Mouse (Mus musculus): Measurements from ENCODE around the gene Dgke. TPM values are rescaled to one million over a fixed set of nuclear protein-coding genes. Genes with fewer than 3 reads are reported as not detected.

Gene Dgke
- polyA plus RNA-seq, 1 experiment from 2014 or later: 8.7 TPM

DNA sequence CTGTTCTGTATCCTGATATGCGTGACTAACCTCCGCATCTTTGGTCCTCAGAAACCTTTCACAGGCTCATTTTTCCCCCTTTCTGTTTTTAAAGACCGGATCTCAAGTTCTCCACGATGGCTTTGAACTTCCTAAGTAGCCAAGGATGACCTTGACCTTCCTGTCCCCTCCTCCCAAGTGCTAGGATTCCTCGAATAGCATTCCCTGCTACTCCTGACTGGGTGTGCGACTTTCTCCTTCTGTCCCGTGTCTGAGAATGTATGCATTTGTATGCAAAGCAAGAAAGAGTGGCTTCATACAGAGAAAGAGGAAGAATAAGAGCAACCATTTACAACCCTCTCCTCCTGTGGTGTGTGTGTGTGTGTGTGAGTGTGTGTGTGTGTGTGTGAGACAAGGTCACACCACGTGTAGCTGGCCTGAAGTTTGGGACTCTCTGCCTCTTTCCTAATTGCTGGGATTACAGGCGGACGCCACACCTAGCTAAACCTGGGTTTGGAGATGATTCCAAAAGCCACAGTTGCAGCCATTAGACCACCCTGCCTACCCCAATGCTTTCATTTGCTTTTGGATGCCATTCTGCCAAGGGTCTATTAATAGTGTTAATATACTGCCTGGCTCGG is 1.3 kb upstream of the Dgke start:
- Histone ChIP-seq H3K27me3 (ENCODE audit: control insufficient read depth, insufficient read depth, low read length) (no peaks in the 10 kb centered on the region), H3K36me3 (ENCODE audit: control insufficient read depth, insufficient read depth) (no peaks in the 10 kb centered on the region), H3K4me1 (ENCODE audit: control insufficient read depth, insufficient read depth, low read length) (peaks cover 17% of the 10 kb centered on the region), H3K4me3 (ENCODE audit: low read length) (peak overlapping the region; percentile 29; the same call in 1 of the 2 replicates), H3K27ac (ENCODE audit: low read length) (peak overlapping the region; percentile 59), H3K4me2 (ENCODE audit: low read depth, low read length) (peak overlapping the region; percentile 36; the same call in 1 of the 2 replicates), H3K9ac (ENCODE audit: low read length) (no peak overlapping the region; the same call in 1 of the 2 replicates), H3K9me3 (replicated peaks; ENCODE audit: control insufficient read depth, low read length) (no peaks in the 10 kb centered on the region)
- WGBS: 52% methylated on average over 11 of the region's 11 CpGs
- no peak for ATAC-seq (replicated peaks; ENCODE audit: extremely low read depth, insufficient read depth, low FRiP score)

GRCm38 (mm10) chr11:89067301-89067822 is 712 bp upstream of the Dgke start:
- H3K4me2 ChIP-seq (ENCODE audit: low read depth, low read length): peak overlapping the region; percentile 36; the same call in 1 of the 2 replicates
- peak overlapping the region; percentile 59 for H3K27ac ChIP-seq (ENCODE audit: low read length)
- peak overlapping the region; percentile 29 for H3K4me3 ChIP-seq (ENCODE audit: low read length)
- H3K36me3 ChIP-seq (ENCODE audit: control insufficient read depth, insufficient read depth): no peaks in the 10 kb centered on the region
- whole genome bisulfite sequencing: 62% methylated on average over 6 of the region's 6 CpGs
- peaks cover 17% of the 10 kb centered on the region for H3K4me1 ChIP-seq (ENCODE audit: control insufficient read depth, insufficient read depth, low read length)
- ATAC-seq (replicated peaks; ENCODE audit: extremely low read depth, insufficient read depth, low FRiP score): 0 out of 2 replicates have a peak, but pooled peaks have one; percentile 14
- no peaks in the 10 kb centered on the region for H3K9me3 ChIP-seq (replicated peaks; ENCODE audit: control insufficient read depth, low read length)
- H3K27me3 ChIP-seq (ENCODE audit: control insufficient read depth, insufficient read depth, low read length): no peaks in the 10 kb centered on the region
- H3K9ac ChIP-seq (ENCODE audit: low read length): peak overlapping the region; percentile 49

DNA sequence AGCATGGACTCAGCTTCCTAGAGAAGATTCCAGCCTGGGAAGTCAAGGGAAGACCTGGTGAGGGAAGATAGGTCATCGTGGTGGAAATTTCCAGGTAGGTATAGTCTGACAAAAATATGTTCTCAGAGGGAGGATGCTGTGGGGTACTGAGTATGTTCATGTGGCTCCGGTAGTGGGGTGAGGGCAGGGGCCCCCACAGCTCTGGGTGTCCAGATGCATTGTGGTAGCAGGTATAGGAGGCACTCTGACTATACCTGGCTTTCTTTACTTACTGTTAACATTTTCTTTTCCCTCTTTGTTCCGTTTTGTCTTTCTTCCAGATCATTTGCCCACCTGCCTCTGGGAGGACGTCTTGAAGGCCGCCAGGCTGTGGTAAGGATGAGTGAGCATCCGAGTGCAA is 524 bp downstream of the Dgke start:
- Histone ChIP-seq H3K36me3 (ENCODE audit: control insufficient read depth, insufficient read depth) (no peaks in the 10 kb centered on the region), H3K9me3 (replicated peaks; ENCODE audit: control insufficient read depth, low read length) (no peaks in the 10 kb centered on the region)

GRCm38 (mm10) chr11:89065297-89065696 is 1.4 kb downstream of the Dgke start:
- H3K4me1 ChIP-seq (ENCODE audit: control insufficient read depth, insufficient read depth, low read length): peaks cover 17% of the 10 kb centered on the region
- no peak overlapping the region for H3K4me3 ChIP-seq (ENCODE audit: low read length)
- H3K27me3 ChIP-seq (ENCODE audit: control insufficient read depth, insufficient read depth, low read length): no peaks in the 10 kb centered on the region
- WGBS: 98% methylated on average over 3 of the region's 3 CpGs
- no peak overlapping the region for H3K9ac ChIP-seq (ENCODE audit: low read length)
- H3K36me3 ChIP-seq (ENCODE audit: control insufficient read depth, insufficient read depth): no peaks in the 10 kb centered on the region
- no peak overlapping the region for H3K27ac ChIP-seq (ENCODE audit: low read length)
- ATAC-seq (replicated peaks; ENCODE audit: extremely low read depth, insufficient read depth, low FRiP score): no peak
- no peaks in the 10 kb centered on the region for H3K9me3 ChIP-seq (replicated peaks; ENCODE audit: control insufficient read depth, low read length)
- no peak overlapping the region for H3K4me2 ChIP-seq (ENCODE audit: low read depth, low read length)

More for the DNA sequence above, 524 bp downstream of the Dgke start:
- Histone ChIP-seq H3K4me2 (ENCODE audit: low read depth, low read length) (0 out of 2 replicates have a peak overlapping the region, but pooled peaks have one; percentile 21), H3K27ac (ENCODE audit: low read length) (peak overlapping the region; percentile 51; the same call in 1 of the 2 replicates), H3K9ac (ENCODE audit: low read length) (no peak overlapping the region), H3K27me3 (ENCODE audit: control insufficient read depth, insufficient read depth, low read length) (no peaks in the 10 kb centered on the region), H3K4me3 (ENCODE audit: low read length) (no peak overlapping the region; the same call in 1 of the 2 replicates), H3K4me1 (ENCODE audit: control insufficient read depth, insufficient read depth, low read length) (peaks cover 17% of the 10 kb centered on the region)
- ATAC-seq (replicated peaks; ENCODE audit: extremely low read depth, insufficient read depth, low FRiP score): no peak
- 78% methylated on average over 6 of the region's 6 CpGs for whole genome bisulfite sequencing

GRCm38 (mm10) chr11:89064312-89064711 is 2.3 kb downstream of the Dgke start:
- Histone ChIP-seq H3K36me3 (ENCODE audit: control insufficient read depth, insufficient read depth) (no peaks in the 10 kb centered on the region), H3K9ac (ENCODE audit: low read length) (no peak overlapping the region), H3K4me1 (ENCODE audit: control insufficient read depth, insufficient read depth, low read length) (peaks cover 19% of the 10 kb centered on the region), H3K4me2 (ENCODE audit: low read depth, low read length) (no peak overlapping the region), H3K4me3 (ENCODE audit: low read length) (no peak overlapping the region), H3K27ac (ENCODE audit: low read length) (no peak overlapping the region), H3K27me3 (ENCODE audit: control insufficient read depth, insufficient read depth, low read length) (no peaks in the 10 kb centered on the region), H3K9me3 (replicated peaks; ENCODE audit: control insufficient read depth, low read length) (no peaks in the 10 kb centered on the region)
- 71% methylated on average over 6 of the region's 6 CpGs for WGBS
- no peak for ATAC-seq (replicated peaks; ENCODE audit: extremely low read depth, insufficient read depth, low FRiP score)

DNA sequence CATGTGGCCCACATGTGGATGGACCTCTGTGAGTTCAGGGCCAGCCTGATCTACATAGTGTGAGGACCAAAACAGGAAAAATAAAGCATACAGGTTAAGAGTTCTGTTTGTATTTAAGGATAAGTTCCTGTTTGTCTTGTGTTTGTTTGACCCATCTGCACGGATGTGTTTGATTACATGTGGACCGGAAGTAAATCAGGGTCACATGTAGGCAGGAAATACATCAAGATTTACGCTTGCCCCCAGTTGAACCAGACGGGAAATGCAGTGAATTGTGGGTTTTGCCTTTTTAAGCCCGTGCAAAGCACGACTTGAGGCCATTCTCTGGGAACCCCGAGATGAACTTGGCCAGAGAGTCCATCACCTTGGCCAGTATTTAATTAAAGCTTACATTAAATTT is 5.3 kb downstream of the Dgke start:
- H3K9me3 ChIP-seq (replicated peaks; ENCODE audit: control insufficient read depth, low read length): no peaks in the 10 kb centered on the region
- peaks cover 20% of the 10 kb centered on the region for H3K4me1 ChIP-seq (ENCODE audit: control insufficient read depth, insufficient read depth, low read length)
- no peak for ATAC-seq (replicated peaks; ENCODE audit: extremely low read depth, insufficient read depth, low FRiP score)
- H3K27ac ChIP-seq (ENCODE audit: low read length): no peak overlapping the region
- no peak overlapping the region for H3K9ac ChIP-seq (ENCODE audit: low read length)
- WGBS: 75% methylated on average over 7 of the region's 7 CpGs
- H3K4me3 ChIP-seq (ENCODE audit: low read length): no peak overlapping the region
- H3K4me2 ChIP-seq (ENCODE audit: low read depth, low read length): no peak overlapping the region
- H3K27me3 ChIP-seq (ENCODE audit: control insufficient read depth, insufficient read depth, low read length): no peaks in the 10 kb centered on the region
- no peaks in the 10 kb centered on the region for H3K36me3 ChIP-seq (ENCODE audit: control insufficient read depth, insufficient read depth)

DNA sequence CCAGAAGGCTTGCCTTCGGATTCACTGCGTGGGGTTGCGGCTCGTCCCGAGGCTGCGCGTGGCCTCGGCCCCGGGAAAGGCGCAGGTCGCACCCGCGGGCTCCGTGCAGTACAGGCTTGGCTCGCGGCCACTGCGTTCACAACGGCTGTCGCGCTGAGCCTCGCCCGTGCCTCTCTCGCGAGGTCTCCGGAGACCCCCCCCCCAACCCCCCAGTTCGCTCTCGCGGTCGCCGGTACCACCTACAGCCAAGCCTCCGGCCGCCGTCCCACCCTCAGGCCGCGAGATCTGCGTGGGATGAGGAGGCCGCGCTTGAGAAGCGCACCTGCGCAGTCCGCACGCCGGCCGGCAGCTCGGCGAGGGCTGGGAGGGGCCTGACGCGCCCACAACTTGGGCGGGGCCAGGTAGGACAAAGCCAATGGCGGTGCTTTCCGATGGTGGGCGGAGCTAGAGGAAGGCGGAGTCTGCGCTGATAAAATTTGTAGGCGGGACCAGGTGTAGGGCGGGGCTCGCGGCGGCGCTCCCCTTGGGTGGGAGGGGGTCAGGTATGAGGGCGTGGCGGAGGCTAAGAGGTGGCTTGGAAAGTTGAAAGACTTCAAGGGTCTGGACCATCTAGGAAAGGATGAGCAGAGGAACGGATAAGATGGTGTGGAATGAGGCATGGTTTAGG is 6.1 kb downstream of the Dgke start:
- Histone ChIP-seq H3K4me3 (ENCODE audit: low read length) (peak overlapping the region; percentile 94), H3K27me3 (ENCODE audit: control insufficient read depth, insufficient read depth, low read length) (no peaks in the 10 kb centered on the region), H3K4me1 (ENCODE audit: control insufficient read depth, insufficient read depth, low read length) (peaks cover 26% of the 10 kb centered on the region), H3K9ac (ENCODE audit: low read length) (peak overlapping the region; percentile 92), H3K36me3 (ENCODE audit: control insufficient read depth, insufficient read depth) (no peaks in the 10 kb centered on the region), H3K27ac (ENCODE audit: low read length) (peak overlapping the region; percentile 74), H3K9me3 (replicated peaks; ENCODE audit: control insufficient read depth, low read length) (no peaks in the 10 kb centered on the region), H3K4me2 (ENCODE audit: low read depth, low read length) (peak overlapping the region; percentile 88)
- peak; percentile 91 for ATAC-seq (replicated peaks; ENCODE audit: extremely low read depth, insufficient read depth, low FRiP score)
- under 1% methylated on average over 63 of the region's 63 CpGs for WGBS

DNA sequence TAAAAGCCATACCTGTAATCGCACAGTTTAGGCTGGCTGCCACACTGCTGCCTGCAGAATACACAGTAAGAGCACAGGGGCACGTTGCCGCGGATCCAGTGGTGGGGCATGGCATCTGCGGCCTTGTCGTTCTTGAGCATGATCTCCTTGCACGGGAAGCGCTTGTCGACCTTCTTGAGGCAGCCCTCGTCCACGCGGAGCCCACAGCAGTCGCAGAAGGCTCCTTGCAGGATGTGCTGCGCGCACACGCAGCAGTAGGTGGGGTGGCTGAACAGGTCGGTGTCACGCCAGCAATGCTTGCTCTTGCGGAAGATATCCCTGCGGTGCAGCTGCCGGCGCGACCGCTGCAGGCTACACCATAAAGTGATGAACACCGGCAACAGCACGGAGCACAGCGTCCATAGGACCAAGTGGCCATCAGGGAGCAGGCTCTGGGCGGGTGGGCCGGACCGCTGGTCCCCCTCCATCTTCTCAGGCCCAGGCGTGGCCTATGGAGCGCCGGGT is 6.7 kb downstream of the Dgke start:
- peak overlapping the region; percentile 94 for H3K4me3 ChIP-seq (ENCODE audit: low read length)
- under 1% methylated on average over 33 of the region's 33 CpGs for WGBS
- H3K4me2 ChIP-seq (ENCODE audit: low read depth, low read length): peak overlapping the region; percentile 88
- H3K27me3 ChIP-seq (ENCODE audit: control insufficient read depth, insufficient read depth, low read length): no peaks in the 10 kb centered on the region
- ATAC-seq (replicated peaks; ENCODE audit: extremely low read depth, insufficient read depth, low FRiP score): peak; percentile 33
- peak overlapping the region; percentile 92 for H3K9ac ChIP-seq (ENCODE audit: low read length)
- peaks cover 26% of the 10 kb centered on the region for H3K4me1 ChIP-seq (ENCODE audit: control insufficient read depth, insufficient read depth, low read length)
- peak overlapping the region; percentile 74 for H3K27ac ChIP-seq (ENCODE audit: low read length)
- H3K36me3 ChIP-seq (ENCODE audit: control insufficient read depth, insufficient read depth): no peaks in the 10 kb centered on the region
- H3K9me3 ChIP-seq (replicated peaks; ENCODE audit: control insufficient read depth, low read length): no peaks in the 10 kb centered on the region

Data from heart, embryonic 16.5 days (tissue).